Mouse (Mus musculus) forebrain, postnatal 0 days (tissue): ENCODE results near the gene Ints3. TPM values are rescaled to one million over a fixed set of nuclear protein-coding genes. Genes with fewer than 3 reads are reported as not detected.

Experiments
- ATAC-seq: fragments of 200-750 bp; cut with Nextera tagmentation; 2 replicates; pipeline ENCODE4 v1.8.0; 2017; ENCODE audit warnings: mild to moderate bottlenecking, moderate library complexity
- DNase-seq: peaks from one replicate; pipeline ENCODE4 v3.0.0-alpha.2; 2015
- H3K27ac ChIP-seq: fragments of 300-500 bp; sonication (generic); 2 replicates; pipeline ENCODE4 v1.5.1; 2014; ENCODE audit warnings: low read depth, mild to moderate bottlenecking, antibody characterized with exemption, low read length, moderate library complexity, mixed read lengths
- H3K27me3 ChIP-seq: fragments of 300-500 bp; sonication (generic); 2 replicates; pipeline ENCODE4 v1.6.1; 2014; ENCODE audit warnings: mild to moderate bottlenecking, low read length, mixed read lengths; ENCODE audit not compliant: insufficient read depth
- H3K36me3 ChIP-seq: fragments of 300-500 bp; sonication (generic); 2 replicates; pipeline ENCODE4 v1.6.1; 2014; ENCODE audit warnings: mild to moderate bottlenecking, moderate library complexity; ENCODE audit not compliant: insufficient read depth
- H3K4me1 ChIP-seq: fragments of 300-500 bp; sonication (generic); 2 replicates; pipeline ENCODE4 v1.6.1; 2014; ENCODE audit warnings: antibody characterized with exemption; ENCODE audit not compliant: insufficient read depth
- H3K4me2 ChIP-seq: fragments of 300-500 bp; sonication (generic); 2 replicates; pipeline ENCODE4 v1.6.1; 2014; ENCODE audit warnings: low read depth, mild to moderate bottlenecking, moderate library complexity
- H3K4me3 ChIP-seq: fragments of 300-500 bp; sonication (generic); 2 replicates; pipeline ENCODE4 v1.5.1; 2014; ENCODE audit warnings: low read depth, low read length, mixed read lengths
- H3K9ac ChIP-seq: fragments of 300-500 bp; sonication (generic); 2 replicates; pipeline ENCODE4 v1.6.1; 2014; ENCODE audit warnings: mild to moderate bottlenecking
- H3K9me3 ChIP-seq: fragments of 300-500 bp; sonication (generic); 2 replicates; pipeline ENCODE4 v1.6.1; 2016; ENCODE audit warnings: low read length
- CTCF ChIP-seq: sonication (generic); IDR thresholded peaks from 2 replicates; pipeline ENCODE4 v1.5.1; 2016; ENCODE audit warnings: antibody characterized with exemption, control low read depth, low read depth
- WGBS: fragments of 180-500 bp; shearing (Covaris S2); extraction: QIAGEN DNeasy Blood & Tissue Kit; methylation state at CpG from one replicate; pipeline ENCODE4 v1.1.7; 2014; 5-methylcytosine and 5-hydroxymethylcytosine counted together
- polyA plus RNA-seq: library from polyadenylated mRNA; unstranded; fragments of >200 nt; fragmentation: Nextera tagmentation; extraction: Ambion mirVana; gene quantifications from 2 replicates; pipeline ENCODE4 v1.2.1, GENCODE M21; 2015
- total RNA-seq: library from RNA; depleted of rRNA; stranded (reverse); fragments of >200 nt; gene quantifications from 2 replicates; pipeline ENCODE4 v1.2.3, GENCODE M21; 2014

Gene Ints3
- total and polyA plus RNA-seq, 2 experiments from 2014 or later = 20.6 to 51.5 TPM

DNA sequence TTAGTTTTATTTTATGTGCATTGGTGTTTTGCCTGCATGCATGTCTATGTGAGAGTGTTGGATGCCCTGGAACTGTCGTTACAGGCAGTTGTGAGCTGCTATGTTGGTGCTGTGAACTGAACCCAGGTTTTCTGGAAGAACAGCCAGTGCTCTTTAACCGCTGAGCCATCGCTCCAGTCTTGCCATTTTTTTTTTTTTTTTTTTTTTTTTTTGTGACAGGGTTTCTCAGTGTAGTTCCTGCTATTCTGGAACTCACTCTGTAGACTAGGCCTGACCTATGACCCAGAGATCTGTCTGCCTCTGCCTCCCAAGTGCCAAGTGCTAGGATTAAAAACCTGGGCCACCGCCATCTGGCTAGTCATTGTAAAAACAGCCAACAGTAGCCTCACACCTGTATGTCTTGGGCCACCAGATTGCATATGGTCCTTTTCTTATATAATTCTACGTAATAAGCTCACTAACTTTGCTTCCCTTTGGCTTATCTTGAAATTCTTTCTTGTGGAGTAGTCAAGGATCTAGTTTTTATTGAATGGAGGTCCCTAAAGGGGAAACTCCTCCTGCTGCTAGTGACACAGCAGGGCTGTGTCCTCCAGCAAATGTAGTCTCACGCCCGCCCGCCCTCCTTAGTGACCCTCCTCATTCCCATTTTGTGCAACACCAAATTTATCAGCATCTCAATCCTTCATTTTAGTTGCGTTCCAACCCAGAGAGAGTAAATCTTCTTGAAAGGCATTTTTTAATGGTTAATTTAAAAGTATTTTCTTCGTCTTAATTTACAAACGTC is 12.2 kb upstream of the Ints3 start:
- no peak for ATAC-seq
- no peak for DNase-seq
- no peaks in the 10 kb centered on the region for H3K36me3 ChIP-seq
- TF ChIP-seq CTCF = no peak
- H3K27me3 ChIP-seq = no peaks in the 10 kb centered on the region
- H3K9ac ChIP-seq = peak overlapping the region; percentile 52
- peak overlapping the region; percentile 52 for H3K4me2 ChIP-seq
- peaks cover 13% of the 10 kb centered on the region; the same call in 1 of the 2 replicates for H3K4me1 ChIP-seq
- H3K27ac ChIP-seq = peak overlapping the region; percentile 65
- H3K9me3 ChIP-seq = no peaks in the 10 kb centered on the region
- 69% methylated on average over 11 of the region's 11 CpGs for WGBS
- H3K4me3 ChIP-seq = peak overlapping the region; percentile 39

DNA sequence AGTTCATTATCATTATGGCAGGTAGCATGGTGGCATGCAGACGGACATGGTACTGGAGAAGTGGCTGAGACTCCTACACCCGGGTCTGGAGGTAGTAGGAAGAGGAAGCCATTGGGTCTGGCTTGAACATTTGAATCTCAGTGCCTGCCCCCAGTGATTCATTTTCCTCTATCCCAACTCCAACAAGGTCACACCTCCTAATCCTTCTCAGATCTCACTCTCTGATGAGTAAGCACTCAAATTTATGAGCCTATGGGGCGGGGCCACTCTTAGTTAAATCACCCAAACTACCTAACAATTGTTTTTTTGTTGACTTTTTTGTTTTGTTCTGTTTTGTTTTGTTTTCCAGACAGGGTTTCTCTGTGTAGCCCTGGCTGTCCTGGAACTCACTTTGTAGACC is 10.6 kb upstream of the Ints3 start:
- Histone ChIP-seq H3K9me3 (no peaks in the 10 kb centered on the region), H3K27me3 (no peaks in the 10 kb centered on the region), H3K27ac (no peak overlapping the region), H3K9ac (no peak overlapping the region), H3K36me3 (no peaks in the 10 kb centered on the region), H3K4me3 (no peak overlapping the region), H3K4me2 (no peak overlapping the region), H3K4me1 (peaks cover 13% of the 10 kb centered on the region; the same call in 1 of the 2 replicates)
- no peak for TF ChIP-seq CTCF
- no peak for DNase-seq
- ATAC-seq = no peak
- 85% methylated on average over 3 of the region's 3 CpGs for WGBS

DNA sequence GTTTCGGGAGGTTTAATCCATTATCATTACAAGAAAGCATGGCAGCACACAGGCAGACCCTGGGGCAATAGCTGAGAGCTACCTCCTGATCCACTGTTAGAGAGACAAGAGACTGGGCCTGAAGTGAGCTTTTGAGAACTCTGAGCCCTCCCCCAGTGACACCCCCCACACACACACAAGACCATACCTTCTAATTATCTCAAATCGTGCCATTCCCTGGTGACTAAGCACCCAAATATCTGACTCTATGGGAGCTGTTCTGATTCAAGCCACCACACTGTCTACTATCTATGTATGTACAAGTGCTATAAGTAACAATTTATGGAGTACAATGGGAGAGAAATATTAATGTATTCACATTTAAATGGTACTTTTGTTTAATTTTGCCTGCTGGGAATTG is 7.3 kb upstream of the Ints3 start:
- TF ChIP-seq CTCF = no peak
- no peak overlapping the region for H3K9ac ChIP-seq
- peaks cover under 1% of the 10 kb centered on the region; the same call in 1 of the 2 replicates for H3K4me1 ChIP-seq
- no peak for DNase-seq
- no peak overlapping the region for H3K4me3 ChIP-seq
- ATAC-seq = no peak
- no peaks in the 10 kb centered on the region for H3K27me3 ChIP-seq
- no peaks in the 10 kb centered on the region for H3K36me3 ChIP-seq
- H3K9me3 ChIP-seq = no peaks in the 10 kb centered on the region
- H3K27ac ChIP-seq = no peak overlapping the region
- no peak overlapping the region for H3K4me2 ChIP-seq
- WGBS = 86% methylated on average over 2 of the region's 2 CpGs

DNA sequence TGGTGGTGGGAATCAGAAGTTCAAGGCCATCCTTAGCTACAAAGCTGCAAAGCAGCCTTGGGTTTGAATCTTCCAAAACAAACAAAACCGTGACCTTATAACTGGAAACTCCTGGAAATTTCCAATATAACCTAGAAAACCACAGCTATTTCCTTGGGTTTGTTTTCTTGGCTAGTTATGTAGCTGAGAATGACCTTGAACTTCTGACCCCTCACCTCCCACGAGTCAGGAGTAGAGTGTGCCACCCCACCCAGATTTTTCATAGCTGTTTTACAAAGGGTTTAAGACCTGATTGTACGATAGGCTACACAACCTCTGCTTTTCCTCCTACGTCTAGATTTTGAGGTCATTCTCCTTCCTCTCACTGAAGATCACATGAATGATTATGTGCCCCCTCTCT is 3.7 kb upstream of the Ints3 start:
- DNase-seq (no peak), ATAC-seq (no peak)
- TF ChIP-seq CTCF = no peak
- Histone ChIP-seq H3K27me3 (no peaks in the 10 kb centered on the region), H3K9me3 (no peaks in the 10 kb centered on the region), H3K4me3 (no peak overlapping the region), H3K4me1 (peaks cover 4% of the 10 kb centered on the region; the same call in 1 of the 2 replicates), H3K9ac (no peak overlapping the region), H3K36me3 (no peaks in the 10 kb centered on the region), H3K4me2 (no peak overlapping the region), H3K27ac (no peak overlapping the region)
- WGBS = 81% methylated on average over 4 of the region's 4 CpGs

DNA sequence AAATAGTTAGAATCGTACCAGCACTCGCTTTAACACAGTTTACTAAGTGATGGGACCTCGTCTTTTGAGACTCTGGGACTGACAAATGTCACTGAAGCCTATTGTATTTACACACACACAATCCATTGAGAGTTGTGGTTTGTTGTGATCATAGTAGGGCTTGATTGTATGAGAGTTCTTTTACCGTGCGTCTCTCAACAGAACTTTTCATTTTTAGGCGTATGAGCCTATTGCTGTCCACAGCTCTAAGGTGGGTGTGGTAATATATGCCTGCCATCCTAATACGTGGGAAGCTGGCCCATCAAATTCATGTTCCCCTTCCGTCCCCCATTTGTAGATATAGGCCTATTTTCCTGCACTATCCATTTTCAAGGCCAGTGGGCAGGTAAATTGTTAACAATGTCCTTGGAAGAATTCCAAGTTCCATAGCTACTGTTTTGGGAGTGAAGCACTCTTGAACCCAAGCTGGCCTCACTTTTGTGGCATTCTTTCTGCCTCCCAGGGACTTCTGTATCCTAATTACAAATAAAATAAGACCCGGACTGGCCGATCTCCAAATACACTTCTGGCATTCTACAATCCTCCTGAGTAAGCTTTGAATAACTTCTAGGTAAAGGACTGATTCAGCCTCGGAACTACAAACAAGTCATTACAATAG is 780 bp upstream of the Ints3 start:
- peak overlapping the region; percentile 96; the same call in 1 of the 2 replicates for H3K27ac ChIP-seq
- H3K36me3 ChIP-seq = peaks cover 4% of the 10 kb centered on the region; the same call in 1 of the 2 replicates
- peaks cover 10% of the 10 kb centered on the region; the same call in 1 of the 2 replicates for H3K4me1 ChIP-seq
- no peaks in the 10 kb centered on the region for H3K9me3 ChIP-seq
- peak overlapping the region; percentile 96 for H3K9ac ChIP-seq
- H3K27me3 ChIP-seq = no peaks in the 10 kb centered on the region
- peak overlapping the region; percentile 76 for H3K4me3 ChIP-seq
- WGBS = 48% methylated on average over 11 of the region's 11 CpGs
- DNase-seq (no peak), ATAC-seq (no peak)
- no peak for TF ChIP-seq CTCF
- peak overlapping the region; percentile 98 for H3K4me2 ChIP-seq

DNA sequence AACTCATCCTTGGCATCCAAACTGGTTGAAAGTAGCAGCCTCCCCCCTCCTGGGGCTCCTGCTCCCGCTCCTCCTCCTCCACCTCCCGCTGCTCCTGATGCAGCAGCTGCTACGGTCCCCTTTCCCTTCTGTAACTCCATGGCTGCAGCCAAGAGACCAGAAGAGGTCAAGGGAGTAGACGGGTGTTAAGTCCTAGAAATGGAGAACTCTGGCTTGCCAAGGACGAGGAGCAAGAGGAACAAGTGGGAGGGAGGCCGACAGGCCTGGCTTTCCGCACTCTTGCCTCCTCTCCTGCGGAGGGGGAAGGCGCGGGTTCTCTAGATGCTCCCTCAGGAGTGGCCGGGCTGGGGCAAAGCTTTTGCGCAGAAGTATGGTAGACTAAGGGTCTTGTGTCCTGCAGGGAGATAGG is 607 bp downstream of the Ints3 start:
- H3K9me3 ChIP-seq = no peaks in the 10 kb centered on the region
- DNase-seq (no peak), ATAC-seq (peak; percentile 6)
- peak overlapping the region; percentile 96 for H3K27ac ChIP-seq
- no peaks in the 10 kb centered on the region for H3K27me3 ChIP-seq
- H3K36me3 ChIP-seq = peaks cover 4% of the 10 kb centered on the region; the same call in 1 of the 2 replicates
- peak overlapping the region; percentile 96 for H3K9ac ChIP-seq
- WGBS = under 1% methylated on average over 11 of the region's 12 CpGs
- H3K4me2 ChIP-seq = peak overlapping the region; percentile 98
- H3K4me1 ChIP-seq = peaks cover 10% of the 10 kb centered on the region; the same call in 1 of the 2 replicates
- peak overlapping the region; percentile 76 for H3K4me3 ChIP-seq
- TF ChIP-seq CTCF = no peak

DNA sequence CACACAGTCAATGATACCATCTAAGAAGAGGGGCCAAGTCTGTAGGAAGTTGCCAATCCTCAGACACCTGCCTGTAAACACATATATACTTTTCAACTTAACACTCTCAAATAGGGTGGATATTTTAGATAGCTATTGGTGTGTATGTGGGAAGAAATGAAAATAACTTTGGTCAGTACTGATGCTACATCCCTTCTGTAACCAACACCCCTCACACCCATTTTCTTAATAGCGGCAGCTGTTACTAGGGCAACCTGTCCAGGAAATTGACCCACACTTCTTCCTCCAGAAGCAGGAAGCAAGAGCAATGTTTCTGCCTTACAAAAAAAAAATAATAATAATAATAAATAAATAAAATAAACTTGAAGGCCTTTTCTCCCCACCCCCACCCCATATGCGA is 1.1 kb downstream of the Ints3 start:
- Histone ChIP-seq H3K27me3 (no peaks in the 10 kb centered on the region), H3K9ac (peak overlapping the region; percentile 96), H3K36me3 (peaks cover 4% of the 10 kb centered on the region; the same call in 1 of the 2 replicates), H3K4me3 (peak overlapping the region; percentile 76), H3K4me2 (peak overlapping the region; percentile 98), H3K27ac (no peak overlapping the region), H3K9me3 (no peaks in the 10 kb centered on the region), H3K4me1 (peaks cover 10% of the 10 kb centered on the region; the same call in 1 of the 2 replicates)
- TF ChIP-seq CTCF = no peak
- 15% methylated on average over 2 of the region's 2 CpGs for WGBS
- ATAC-seq (no peak), DNase-seq (no peak)
